Mouse (Mus musculus) megakaryocyte-erythroid progenitor cell, adult 5 weeks (primary cell): ENCODE results near the gene Rnf208. TPM values are rescaled to one million over a fixed set of nuclear protein-coding genes. Genes with fewer than 3 reads are reported as not detected.

Experiments
- polyA plus RNA-seq: library from polyadenylated mRNA; stranded (reverse); fragments of >175 nt; gene quantifications from 2 replicates; pipeline ENCODE4 v1.2.3, GENCODE M21; 2012

Rnf208 gene
- polyA plus RNA-seq, result 8.5 and 13.7 TPM in 2 replicates

DNA sequence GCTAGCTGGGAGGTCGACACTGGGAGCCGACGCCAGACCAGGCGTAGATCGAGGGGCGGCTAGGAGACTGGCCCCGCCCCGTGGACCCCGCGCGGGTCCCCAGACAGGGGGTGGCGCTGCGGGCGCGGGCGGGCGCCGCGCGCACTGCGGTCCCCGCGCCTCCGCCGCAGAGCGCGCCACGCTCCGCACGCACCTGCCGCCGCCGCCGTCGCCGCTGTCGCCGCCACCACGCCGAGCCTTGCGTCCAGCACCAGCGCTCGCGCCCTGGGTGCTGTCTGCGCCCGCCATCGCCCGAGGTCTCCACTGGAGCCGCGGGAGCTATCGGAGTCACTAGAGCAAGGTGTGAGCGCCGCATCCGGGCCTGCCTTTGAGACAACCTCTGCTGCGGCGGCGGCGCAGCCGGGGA lies at the start of gene Rnf208, which contains the start of gene Cysrt1:
TSS of gene Rnf208 (plus strand) at position 155 of the 406 bp plus-strand sequence.
TSS of gene Cysrt1 (minus strand) at position 352 of the 406 bp plus-strand sequence.

DNA sequence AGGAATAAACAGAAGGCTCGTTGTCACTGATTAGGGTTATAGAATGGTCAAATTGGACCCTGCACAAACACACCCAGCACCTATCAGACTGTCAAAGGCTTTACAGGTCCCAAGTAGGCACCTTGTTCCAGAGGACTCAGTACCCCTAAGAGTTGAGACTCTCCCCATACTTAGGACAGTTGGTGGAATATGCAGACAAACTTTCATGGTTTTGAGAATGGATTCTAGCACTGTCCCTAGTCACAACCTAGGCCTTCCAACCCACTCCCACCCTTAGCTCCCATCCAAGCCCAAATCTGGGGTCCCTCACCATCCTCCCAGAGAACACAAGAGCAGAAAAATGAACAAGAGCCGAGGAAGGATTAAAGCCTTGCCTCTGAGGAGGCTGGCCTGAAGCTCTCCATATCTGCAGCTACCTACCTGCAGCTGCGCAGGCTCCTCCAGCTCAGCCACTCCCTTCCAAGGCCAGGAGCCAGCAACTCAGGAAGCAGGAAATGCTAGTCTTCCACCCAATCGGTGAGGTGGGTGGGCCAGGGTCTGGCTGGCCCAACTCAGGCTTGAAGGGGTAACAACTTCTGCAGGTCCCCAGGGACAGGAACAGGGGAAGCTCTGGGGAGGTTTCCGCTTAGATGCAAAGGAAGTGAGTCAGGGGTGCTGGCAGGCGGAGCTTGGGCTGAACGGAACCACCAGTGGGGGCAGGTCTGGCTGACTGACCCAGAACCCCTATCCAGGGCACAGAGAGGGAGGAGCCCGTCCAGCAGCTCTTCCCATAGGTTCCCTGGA lies 45.7 kb upstream of the Rnf208 start, which contains the start of gene Tor4a:
TSS of gene Tor4a (minus strand) at position 715 of the 783 bp plus-strand sequence.

DNA sequence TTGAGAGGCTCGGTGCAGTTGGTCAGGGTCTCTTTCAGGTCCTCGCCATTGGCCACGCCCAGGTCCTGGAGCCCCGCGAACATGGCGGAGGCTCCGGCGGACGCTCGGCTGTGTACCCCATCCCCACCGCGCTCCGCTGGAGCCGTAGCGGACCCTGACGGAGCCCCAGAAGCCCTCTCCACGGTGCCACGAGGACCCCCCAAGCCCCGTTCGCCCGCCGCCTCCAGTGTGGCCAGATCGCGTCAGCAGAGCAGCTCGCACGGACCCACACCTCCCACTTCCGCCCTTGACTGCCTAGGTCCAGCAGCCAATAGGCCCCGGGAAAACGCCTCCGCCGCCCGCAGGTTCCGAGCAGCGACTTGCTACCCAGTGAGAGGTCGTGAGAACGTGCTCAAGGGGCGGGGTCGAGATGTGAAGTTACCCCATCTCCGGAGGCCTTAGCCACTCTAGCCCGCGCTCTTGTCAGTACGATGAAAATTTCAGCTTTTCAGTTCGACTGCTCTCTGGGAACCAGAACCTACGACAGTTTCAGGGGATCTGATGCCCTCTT lies 30.9 kb upstream of the Rnf208 start, which contains the start of gene Nelfb:
TSS of gene Nelfb (minus strand) at position 369 of the 550 bp plus-strand sequence.

DNA sequence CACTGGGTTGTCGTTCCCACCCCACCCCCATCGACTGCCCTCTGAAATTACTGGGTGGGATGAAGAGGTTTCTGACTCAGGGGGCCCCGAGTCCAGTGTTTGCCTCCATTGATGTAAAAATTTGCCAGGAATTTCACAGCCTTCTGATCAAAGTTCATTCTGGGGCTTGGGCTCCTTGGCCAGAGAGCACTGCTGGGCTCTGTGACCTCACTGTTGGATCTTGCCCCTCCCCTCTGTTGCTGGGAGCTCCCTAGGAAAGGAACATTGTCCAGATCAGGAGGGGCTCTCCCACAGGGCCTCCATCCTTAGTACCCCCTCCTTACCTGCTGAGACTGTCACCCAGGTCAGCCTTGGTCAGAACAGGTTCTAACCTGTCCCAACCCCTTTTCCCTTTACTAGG lies 27.6 kb upstream of the Rnf208 start, which contains the start of gene Stpg3:
TSS of gene Stpg3 (minus strand) at position 194 of the 400 bp plus-strand sequence.

DNA sequence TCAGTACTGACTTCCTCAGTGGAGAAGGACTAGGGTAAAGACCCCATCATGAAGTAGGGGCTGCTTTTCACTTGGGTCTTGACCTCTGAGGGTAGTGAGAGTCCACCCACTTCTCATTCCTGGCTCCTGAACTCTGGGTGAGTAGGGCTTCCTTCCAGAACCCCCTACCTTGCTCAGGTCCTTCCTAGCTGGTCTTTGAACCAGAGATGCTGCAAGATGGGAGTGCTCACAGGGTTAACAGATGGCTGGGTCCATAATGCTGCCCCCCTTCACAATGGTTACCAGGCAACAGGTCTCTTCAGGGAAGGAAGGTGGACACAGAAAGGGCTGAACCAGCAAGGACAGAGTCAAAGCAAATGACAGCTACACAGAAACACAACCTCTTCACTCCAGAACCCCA lies 23.6 kb upstream of the Rnf208 start, which contains the start of gene Fam166a:
TSS of gene Fam166a (plus strand) at position 301 of the 400 bp plus-strand sequence.

DNA sequence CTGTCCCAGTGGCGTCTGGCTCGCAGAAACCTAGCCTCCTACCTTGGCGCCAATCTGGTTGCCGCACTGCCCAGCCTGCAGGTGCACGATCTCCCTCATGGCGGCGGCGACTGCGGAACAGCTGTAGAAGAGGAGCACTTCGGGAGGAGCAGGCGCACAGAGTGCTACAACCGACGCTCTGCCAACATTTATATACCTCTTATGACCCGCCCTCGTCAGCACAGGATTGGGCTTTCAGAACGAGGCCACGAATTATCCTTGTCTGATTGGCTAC lies 17.6 kb upstream of the Rnf208 start, which contains the start of gene Tubb4b:
TSS of gene Tubb4b (minus strand) at position 211 of the 274 bp plus-strand sequence.

DNA sequence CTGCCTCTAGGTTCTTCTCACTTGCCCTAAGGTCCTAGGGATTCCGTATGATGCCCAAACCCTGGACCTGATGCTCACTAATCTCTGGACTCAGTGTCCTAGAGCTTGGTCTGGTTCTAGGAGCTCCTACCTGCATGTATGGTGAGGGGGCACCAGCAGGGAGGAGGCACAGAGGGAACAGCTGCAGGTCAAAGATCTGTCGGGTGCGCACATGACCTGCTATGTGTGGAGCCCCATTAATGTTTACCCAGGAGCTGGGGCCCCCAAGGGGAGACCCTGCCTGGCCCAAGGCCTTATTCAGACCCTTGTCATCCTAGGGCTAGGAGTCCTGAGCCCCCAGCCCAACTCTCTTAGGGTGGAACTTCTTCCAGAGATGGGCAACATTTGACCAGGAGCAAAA lies 8.0 kb upstream of the Rnf208 start, which contains the start of gene Slc34a3:
TSS of gene Slc34a3 (minus strand) at position 315 of the 400 bp plus-strand sequence.

DNA sequence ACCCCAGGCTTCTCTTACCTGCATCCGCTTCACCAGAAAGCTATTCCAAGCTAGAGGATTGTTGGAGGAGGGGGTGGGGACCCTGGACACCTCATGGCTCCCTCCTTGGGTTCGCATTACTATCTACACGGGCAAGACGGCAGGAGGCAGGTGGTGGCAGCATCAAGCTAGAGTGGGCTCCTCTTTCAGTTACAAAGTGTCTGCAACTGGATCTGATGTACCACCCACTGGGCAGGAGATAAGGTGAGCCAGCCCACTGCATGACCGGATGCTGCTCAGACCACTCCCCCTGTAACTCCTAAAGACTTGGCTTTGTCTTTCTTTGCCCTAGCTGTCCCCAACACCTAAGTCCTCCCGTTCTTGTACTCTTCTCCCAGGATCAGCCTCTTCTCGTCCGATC lies 5.4 kb upstream of the Rnf208 start, which contains the start of gene Rnf224:
TSS of gene Rnf224 (minus strand) at position 174 of the 400 bp plus-strand sequence.

DNA sequence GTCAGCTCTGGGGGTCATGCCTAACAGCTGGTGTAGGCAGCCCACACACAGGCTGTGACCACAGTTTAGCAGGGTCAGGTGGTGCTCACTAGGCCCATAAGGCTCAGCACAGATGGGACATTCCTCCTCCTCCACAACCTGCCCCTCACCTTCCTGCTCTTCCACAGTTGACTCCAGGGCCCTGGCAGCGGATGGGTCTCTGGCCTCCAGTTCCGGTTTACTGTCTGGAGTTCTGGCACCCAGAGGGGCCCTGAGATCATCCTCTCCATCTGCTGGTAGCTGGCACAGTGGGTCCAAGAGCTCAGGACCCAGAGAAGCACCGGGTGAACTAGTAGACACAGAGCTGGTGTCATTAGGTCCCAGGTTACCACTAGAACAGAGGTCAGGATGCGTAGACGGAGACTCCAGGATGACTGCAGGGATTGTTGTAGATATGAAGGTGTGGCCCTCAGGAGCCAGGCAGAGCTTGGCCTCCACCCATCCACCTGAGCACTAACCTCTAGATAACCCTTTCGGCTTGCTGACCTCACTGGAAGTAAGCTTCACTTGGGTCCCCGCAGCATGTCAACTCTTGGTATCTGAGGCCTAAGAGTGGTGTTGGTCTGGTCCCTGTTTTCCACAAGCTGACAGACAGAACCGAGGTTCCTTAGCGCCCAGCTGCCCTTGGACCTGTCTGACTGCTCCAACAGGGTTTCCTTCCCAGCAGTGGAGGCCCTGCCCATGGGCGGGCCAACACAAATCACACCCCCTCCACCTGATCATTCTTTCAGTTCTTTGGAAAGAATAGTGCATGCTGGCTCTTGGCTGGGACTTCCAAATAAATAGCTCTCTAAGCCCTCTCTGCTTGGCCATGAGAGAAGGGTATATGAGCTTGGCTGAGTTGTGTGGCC lies 4.4 kb downstream of the Rnf208 start, which contains the start of gene AL732309.1:
TSS of gene AL732309.1 (minus strand) at position 681 of the 890 bp plus-strand sequence.

DNA sequence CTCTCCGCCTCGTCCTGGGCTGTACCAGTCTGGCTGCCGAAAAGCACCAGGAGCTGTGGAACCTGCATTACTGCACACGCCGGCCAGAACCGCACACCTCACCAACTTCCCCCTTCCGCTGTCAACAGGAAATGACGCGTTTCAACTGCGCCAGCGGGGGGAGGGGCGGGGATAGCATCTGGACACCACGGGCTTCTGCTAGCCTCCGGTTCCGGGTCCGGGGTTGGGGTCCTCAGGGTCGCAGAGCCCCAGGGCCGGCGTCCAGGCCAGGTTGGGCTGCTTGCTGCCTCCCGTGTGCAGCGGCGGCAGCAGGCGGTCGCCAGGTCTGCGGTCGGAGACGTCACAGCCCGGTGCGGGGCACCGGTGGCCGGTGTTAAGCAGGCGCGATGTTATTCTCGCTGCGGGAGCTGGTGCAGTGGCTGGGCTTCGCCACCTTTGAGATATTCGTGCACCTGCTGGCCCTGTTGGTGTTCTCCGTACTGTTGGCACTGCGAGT lies 13.3 kb downstream of the Rnf208 start, which contains the start of gene Tmem203:
TSS of gene Tmem203 (plus strand) at position 156 of the 496 bp plus-strand sequence.

DNA sequence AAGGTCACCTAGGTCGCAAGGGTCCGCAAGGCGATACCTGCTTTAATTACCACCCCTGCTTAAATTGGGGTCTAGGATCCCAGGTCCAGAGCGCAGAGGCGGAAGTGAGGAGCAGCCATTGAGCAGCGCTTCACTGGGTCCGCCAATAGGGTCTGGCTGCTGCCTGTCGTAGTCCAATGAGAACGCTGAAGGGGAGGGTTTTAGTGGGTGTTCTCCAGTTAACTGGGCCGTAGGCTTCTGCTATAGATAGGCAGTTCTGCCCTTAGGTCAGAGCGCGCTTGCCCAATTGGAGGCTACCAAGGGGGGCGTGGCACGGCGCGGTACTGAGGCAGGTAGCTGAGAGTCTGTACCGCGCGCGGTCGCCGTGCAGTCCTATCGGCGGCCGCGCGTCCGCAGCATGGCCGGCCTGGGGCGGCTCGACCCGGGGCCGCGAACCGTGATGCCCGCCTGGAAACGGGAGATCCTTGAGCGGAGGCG lies 20.3 kb downstream of the Rnf208 start, which contains the start of gene Tprn:
TSS of gene Tprn (plus strand) at position 328 of the 477 bp plus-strand sequence.

DNA sequence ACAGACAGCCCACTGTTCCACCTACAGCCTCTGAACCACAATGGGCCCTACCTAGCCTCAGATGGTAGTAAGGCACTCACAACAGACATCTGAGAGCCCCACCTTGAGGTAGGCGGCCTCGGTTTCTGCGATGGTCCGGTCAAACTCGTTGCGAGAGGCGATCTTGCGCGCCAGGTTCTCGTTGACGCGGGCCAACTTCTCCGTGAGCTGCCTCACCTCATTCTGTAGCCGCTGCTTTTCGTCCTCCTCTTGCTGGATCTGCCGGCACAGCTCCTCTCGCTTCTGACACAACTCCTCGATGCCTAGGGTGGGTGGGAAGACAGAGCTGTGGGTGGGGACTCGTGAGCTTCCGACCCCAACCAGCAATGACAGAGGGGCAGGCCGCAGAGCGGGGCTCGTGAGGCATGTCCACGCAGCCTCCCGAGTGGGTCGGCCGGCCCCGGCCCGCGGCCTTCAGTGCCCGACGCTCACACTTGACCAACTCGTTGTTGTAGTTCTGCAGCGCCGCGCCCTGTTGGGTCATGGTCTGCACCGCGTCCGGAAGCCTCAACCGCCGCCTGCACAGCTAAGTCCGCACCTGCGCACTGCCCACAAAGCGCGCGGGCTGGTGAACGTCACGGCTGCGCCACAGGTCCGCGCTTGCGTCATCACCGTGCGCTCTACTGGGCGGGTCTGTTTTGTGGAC lies 29.9 kb downstream of the Rnf208 start, which contains the start of the genes Ssna1 and Anapc2:
TSS of gene Ssna1 (minus strand) at position 612 of the 685 bp plus-strand sequence.
TSS of gene Anapc2 (plus strand) at position 652 of the 685 bp plus-strand sequence.

DNA sequence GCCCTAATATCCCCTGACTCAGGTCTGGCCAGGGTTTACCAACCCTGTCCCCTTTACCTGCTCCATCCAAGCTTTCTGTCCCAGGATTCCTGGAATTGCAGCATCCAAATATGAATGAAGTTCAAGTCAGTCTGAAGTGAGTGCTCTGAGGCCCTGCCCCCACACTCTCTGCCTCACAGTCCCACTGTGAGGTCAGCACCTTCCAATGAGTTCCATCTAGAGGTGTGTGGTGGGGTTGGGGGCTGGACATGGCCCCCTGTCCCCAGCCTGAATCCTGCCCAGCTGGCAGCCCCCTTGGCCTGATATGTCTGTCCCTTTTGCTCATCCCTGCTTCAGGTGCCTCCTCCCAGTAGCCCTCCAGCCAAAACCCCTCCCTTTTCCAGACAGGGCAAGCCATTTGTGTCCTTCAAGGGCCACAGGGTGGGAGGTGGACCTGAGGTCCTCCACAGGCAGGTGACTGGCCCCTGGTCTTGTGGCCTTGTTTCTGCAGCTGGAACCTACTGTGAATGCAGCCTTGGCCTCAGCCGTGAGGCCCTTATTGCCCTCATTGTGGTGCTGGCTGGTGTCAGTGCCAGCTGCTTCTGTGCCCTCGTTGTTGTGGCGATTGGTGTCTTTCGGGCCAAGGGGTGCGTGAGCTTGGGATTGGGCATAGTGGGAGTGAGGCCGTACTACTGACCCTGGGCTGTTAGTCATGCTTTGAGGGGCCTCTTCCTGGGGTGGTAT lies 46.0 kb downstream of the Rnf208 start, which contains the start of gene Tmem210:
TSS of gene Tmem210 (plus strand) at position 219 of the 723 bp plus-strand sequence.

DNA sequence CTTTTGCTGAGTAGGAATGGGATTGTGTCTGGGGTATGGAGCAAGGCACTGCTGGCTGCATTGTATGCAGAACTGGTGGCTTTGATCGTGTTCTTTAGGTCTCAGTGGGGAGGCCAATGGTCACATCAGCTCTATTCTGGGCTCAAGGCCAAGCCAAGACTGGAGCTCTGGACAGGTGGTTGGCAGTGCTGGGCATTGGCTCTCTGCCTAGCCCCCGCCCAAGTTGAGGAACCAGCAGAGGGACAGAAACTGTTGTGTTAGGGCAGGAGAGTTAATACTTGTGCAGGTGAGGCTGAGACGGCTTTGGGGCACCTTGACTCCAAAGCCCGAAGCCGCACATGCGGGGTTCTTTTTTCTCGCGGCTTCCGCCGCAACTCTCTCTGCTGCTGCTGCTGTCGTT lies 47.6 kb downstream of the Rnf208 start, which contains the start of gene Lrrc26:
TSS of gene Lrrc26 (plus strand) at position 265 of the 400 bp plus-strand sequence.

Other genes starting within 250 kb of the Rnf208 start
- gene Nsmf, start 187.9 kb upstream of the Rnf208 start, polyA plus RNA-seq, result 19.1 and 31.9 TPM in 2 replicates
- gene Entpd8, start 162.0 kb upstream of the Rnf208 start, polyA plus RNA-seq, result not detected in 2 replicates
- 0.03 and 0.15 TPM in 2 replicates for gene Noxa1, start 147.1 kb upstream of the Rnf208 start, polyA plus RNA-seq
- gene Nrarp, start 61.5 kb upstream of the Rnf208 start, polyA plus RNA-seq, result 4.1 and 6.7 TPM in 2 replicates
- gene Tor4a, start 45.4 kb upstream of the Rnf208 start, polyA plus RNA-seq, result 8.8 and 14.5 TPM in 2 replicates
- 26.8 and 30.3 TPM in 2 replicates for gene Nelfb, start 30.8 kb upstream of the Rnf208 start, polyA plus RNA-seq
- 0.09 and 0.26 TPM in 2 replicates for gene Stpg3, start 27.6 kb upstream of the Rnf208 start, polyA plus RNA-seq
- gene Fam166a, start 23.5 kb upstream of the Rnf208 start, polyA plus RNA-seq, result 0.07 and 0.15 TPM in 2 replicates
- 382 and 509 TPM in 2 replicates for gene Tubb4b, start 17.6 kb upstream of the Rnf208 start, polyA plus RNA-seq
- gene Slc34a3, start 7.9 kb upstream of the Rnf208 start, polyA plus RNA-seq, result not detected in 2 replicates
- gene Rnf224, start 5.5 kb upstream of the Rnf208 start, polyA plus RNA-seq, result 0.12 and 0.18 TPM in 2 replicates
- 0.22 TPM in 1 of 2 replicates, not detected in the other for gene Cysrt1, start 197 bp downstream of the Rnf208 start, polyA plus RNA-seq
- 2.8 TPM in 1 of 2 replicates, not detected in the other for gene AL732309.1, start 4.6 kb downstream of the Rnf208 start, polyA plus RNA-seq
- 7.3 and 8.5 TPM in 2 replicates for gene Tmem203, start 13.2 kb downstream of the Rnf208 start, polyA plus RNA-seq
- 58.1 and 64.5 TPM in 2 replicates for gene Tprn, start 20.4 kb downstream of the Rnf208 start, polyA plus RNA-seq
- gene Ssna1, start 30.2 kb downstream of the Rnf208 start, polyA plus RNA-seq, result 223 and 227 TPM in 2 replicates
- 23.1 and 24.8 TPM in 2 replicates for gene Anapc2, start 30.2 kb downstream of the Rnf208 start, polyA plus RNA-seq
- gene Tmem210, start 45.9 kb downstream of the Rnf208 start, polyA plus RNA-seq, result not detected in 2 replicates
- gene Lrrc26, start 47.7 kb downstream of the Rnf208 start, polyA plus RNA-seq, result not detected in 2 replicates
- 0.01 and 0.02 TPM in 2 replicates for gene Grin1, start 76.9 kb downstream of the Rnf208 start, polyA plus RNA-seq
- gene Man1b1, start 90.1 kb downstream of the Rnf208 start, polyA plus RNA-seq, result 27.2 and 28.1 TPM in 2 replicates
- 6.3 and 7.2 TPM in 2 replicates for gene Dpp7, start 114.1 kb downstream of the Rnf208 start, polyA plus RNA-seq
- gene Uap1l1, start 123.4 kb downstream of the Rnf208 start, polyA plus RNA-seq, result 16.7 and 24.2 TPM in 2 replicates
- 35.8 and 46.8 TPM in 2 replicates for gene Sapcd2, start 130.1 kb downstream of the Rnf208 start, polyA plus RNA-seq
- gene Entpd2, start 153.6 kb downstream of the Rnf208 start, polyA plus RNA-seq, result 0.09 and 0.39 TPM in 2 replicates
- gene Npdc1, start 157.1 kb downstream of the Rnf208 start, polyA plus RNA-seq, result 2.3 and 6.0 TPM in 2 replicates
- gene Fut7, start 181.0 kb downstream of the Rnf208 start, polyA plus RNA-seq, result 19.2 and 28.1 TPM in 2 replicates
- 58.0 and 85.3 TPM in 2 replicates for gene Abca2, start 186.4 kb downstream of the Rnf208 start, polyA plus RNA-seq
- gene Clic3, start 214.6 kb downstream of the Rnf208 start, polyA plus RNA-seq, result 0.61 TPM in 1 of 2 replicates, not detected in the other
- 81.2 and 90.9 TPM in 2 replicates for gene Paxx, start 218.8 kb downstream of the Rnf208 start, polyA plus RNA-seq
- gene Ptgds, start 227.8 kb downstream of the Rnf208 start, polyA plus RNA-seq, result 0.83 and 1.2 TPM in 2 replicates